Mouse (Mus musculus) cerebellum, postnatal 10 days (tissue): ENCODE measurements at regions not wholly inside any gene's neighbourhood (a gene's known extent, or its start where the extent isn't known, plus 50 kb on each side); places are given as distances from the start of the nearest gene placed in this dataset.
"Not testable (repeated sequence)": the region's sequence is repeated elsewhere in the genome, so short reads cannot be mapped to it uniquely, and the experiment has no call there.

Source experiments
- DNase-seq, 2 experiments: peaks; one replicate each; pipeline ENCODE4 v3.0.0; 2021; ENCODE audit warnings: mixed read lengths in 2 of 2

DNA sequence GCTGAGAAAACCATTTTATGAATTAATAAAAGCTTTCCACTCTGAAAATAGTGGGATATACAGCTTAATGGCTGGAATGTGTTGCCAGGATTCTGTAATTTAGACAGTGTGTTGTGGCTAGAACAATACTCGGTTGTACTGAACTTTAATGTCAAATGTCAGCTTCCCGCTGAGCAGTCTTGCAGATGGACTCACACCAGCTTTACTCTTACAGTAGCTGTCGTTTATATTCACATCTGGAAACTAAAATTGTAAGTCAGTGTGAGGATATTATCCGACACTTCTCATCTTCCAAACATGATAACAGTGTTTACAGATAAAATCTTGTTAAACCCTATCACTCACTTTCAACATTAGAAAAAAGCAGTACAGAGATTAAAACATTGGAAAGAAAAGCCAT, 328.3 kb upstream of the Gje1 start:
- DNase-seq: no peak

DNA sequence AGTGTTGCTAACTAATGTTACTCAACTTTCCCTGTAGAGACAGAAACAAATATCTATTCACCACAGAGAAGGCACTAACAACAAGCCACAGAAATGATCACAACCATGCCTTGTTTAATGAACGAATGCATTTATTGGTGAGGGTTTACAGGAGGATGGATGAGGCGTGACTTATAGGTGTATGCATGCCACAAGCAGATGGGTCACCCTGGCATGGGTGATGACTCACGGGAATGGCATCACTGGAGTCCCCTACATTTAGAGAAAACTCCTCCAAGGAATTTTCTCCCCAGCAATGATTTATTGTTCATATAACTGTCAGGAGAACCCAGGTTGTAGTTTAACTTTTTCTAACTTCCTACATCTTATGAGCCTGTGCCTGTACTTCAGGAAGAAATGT, 319.6 kb upstream of the Gje1 start:
- no peak for DNase-seq

DNA sequence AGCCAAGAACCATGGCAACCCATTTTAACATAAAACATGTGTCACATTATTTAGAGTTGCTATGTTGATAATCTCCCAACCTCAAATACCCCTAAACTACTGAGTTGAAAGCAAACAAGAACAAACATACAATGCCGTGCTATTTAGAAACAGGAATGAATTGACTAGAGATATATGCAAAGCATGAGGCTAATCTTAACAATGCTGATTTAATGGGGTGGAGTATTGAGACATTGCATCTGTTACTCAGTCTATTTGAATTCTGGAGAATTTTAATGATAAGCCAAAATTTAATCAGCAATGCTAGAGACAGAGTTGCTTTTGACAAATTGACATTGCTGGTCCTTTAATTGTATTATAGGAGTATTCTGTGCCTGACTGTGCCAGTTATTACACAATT, 313.5 kb upstream of the Gje1 start:
- no peak for DNase-seq

DNA sequence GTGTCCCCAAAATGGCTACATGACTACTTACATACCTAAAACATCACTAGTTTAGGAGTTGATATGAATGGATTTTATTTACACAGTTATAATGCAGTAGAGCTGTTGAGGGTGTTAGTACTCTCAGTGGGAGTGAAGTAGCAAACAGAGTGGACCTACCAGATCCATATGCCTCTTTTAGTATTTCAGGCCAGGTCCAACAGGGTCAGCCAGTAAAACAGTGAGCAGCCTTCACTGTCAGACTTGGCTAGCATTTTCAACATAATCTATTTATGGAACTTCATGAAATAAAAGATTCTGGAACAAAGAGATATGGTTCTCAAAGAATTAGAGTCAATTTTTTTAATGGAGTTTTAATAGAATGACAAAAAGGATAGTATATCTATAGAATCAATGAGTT, 311.1 kb upstream of the Gje1 start:
- DNase-seq: peak; percentile 39 to 52

DNA sequence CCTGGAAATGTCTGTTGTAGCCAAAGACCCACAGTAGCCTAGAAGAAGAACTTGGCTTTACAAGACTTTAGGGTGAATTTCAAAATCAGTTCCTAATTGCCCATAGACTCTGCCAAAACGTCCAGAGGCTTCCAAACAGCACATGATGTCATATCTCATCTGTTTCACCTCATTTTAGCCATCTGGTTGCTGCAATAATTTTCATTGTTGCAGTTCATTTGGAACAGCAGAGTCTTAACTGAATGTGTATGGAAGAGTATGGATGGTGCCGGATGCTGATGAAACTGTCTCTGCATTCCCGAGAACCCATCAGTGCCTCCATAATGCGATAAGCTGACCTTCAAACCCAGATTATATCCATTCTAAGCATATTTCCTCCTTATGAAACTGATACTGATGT, 295.9 kb upstream of the Gje1 start:
- no peak for DNase-seq

DNA sequence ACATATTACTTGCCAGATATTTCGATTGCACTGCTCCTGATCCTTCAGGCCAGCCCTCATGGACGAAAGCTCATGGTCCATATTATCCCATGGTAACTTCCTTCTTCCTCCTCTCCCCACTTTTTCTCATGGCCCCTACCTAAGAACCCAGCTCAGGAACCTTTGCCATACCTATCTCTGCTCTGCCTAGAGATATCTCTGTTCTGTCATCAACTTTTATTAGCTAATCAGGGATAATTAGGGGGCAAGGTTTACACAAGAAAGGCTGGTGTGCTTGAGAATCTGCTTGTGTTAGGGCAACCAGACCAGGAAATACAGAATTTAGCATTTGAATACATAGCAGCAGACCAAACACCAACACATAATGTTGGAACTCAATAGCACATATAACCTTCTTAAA, 278.4 kb upstream of the Gje1 start:
- no peak for DNase-seq

DNA sequence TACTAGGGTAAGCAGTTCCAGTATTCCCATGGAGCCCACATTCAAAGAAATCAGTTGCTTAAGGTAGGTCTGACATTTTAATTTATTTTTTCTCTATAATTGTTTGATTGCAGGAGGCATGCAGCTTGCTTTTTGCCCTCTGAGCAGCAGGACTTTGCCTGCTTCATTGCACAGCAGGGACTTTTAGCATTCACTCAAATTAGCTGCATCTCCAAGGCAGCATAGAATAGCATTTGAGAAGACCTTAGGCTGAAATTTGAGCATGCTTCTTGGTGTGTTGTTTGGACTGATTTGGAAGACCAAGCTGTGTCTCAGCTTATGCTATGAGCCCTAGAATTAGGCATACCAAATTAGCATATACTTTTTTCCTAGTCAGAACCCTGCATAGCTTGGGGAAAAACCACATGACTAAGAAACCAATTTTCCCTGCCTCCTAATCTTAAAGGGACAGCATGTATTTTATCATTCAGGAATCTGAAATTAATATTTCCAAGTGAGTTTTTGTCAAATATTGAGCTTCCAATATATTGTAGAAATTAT, 271.7 kb upstream of the Gje1 start:
- peak; percentile 20 to 29 for DNase-seq

DNA sequence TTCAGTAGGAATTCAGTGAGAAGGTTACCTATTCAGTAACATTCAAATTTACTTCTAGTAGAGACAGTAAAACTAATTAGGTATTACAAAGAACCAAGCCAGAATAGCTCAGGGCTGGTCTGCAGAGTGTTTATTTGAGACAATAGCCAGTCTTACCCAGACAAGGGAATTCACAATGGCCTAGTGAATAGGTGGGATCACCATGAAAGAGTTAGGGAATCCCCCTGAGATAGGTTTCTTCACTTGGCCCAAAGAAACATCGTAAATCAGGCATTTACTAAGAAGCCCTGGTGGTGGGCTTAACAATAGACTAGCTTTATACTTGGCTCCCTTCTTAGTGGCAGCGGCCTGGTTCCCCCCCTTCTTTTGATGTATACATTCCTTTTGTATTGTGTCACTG, 268.6 kb upstream of the Gje1 start:
- not testable (repeated sequence) for DNase-seq

DNA sequence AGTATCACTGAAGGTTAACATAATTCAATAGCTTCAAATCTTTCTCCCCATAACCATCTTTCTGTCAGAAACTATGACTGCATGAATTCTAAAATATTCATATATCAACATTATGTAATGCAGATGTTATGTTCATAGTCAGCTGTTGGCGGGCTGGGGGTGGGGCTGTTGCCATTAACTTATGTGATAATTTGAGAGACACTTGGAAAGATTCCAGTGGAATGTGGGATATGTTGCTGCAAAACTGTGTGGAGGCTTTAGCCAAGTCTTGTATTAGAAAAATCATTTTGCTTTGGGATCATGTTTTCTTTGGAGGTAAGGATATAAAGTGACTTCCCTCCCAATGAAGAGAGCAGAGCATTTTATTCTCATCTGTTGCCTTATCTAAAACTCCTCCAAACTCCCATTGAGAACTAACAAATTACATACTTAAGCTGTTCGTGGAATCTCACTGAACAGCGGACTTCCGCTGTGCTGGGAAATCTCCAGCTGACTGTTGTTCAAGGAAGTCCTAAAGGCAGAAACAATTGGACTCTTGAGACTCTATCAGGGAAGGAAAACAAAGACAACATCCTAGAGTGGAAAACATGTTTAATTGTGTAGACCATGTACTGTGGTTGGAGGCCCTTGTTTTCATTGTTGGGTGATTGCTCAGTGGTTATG, 260.2 kb upstream of the Gje1 start:
- DNase-seq: no peak

DNA sequence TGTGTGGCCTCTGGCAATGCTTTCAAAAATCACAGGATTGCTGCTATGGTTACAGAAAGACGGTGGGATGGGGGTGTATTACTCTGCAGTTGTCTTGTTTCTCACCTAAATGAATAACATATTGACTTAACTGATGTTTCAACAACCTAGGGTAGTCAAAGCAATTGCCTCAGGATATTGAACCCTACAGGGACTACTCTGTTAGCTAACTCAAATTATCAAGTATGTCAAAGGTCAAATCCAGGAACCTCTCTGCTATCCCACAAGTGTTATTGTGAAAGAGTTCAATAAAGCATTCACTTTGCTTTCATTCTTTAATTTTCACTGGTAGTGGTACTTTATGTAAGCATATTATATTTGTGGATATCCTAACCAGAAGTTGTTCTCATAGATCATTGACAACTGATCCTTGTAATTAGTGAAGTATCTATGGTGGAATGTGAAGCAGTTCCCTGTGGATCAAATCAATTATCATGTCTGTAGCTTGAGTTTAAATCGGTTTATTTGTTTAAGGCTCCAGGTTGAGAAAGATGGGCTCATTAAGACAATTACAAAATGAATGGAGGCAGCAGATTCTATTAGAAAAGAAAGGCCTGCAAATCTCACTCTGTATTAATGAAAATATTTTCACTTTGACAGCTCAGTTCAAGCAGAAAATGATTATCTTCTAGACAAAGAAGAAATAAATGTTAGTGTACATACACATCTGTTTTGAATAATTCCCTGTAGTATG, 259.4 kb upstream of the Gje1 start:
- DNase-seq: no peak

DNA sequence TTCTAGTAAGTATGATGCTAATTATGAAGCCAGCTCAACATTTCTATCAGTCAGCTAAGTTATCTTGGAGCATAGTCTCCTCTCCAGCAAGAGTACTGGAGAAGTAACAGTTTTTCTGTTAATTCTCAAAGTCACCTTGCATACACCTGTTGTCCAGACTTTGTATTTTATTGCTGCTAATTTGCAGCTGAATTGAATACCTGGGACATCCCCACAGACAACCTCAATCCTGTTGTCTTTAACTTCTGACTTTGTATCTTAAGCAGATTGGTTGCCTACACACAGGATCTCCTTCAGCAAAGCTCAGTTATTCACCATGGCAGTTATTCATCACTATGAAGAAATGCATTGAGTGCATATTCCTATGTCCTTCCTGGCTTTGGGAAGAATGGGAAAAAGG, 251.7 kb upstream of the Gje1 start:
- no peak for DNase-seq

DNA sequence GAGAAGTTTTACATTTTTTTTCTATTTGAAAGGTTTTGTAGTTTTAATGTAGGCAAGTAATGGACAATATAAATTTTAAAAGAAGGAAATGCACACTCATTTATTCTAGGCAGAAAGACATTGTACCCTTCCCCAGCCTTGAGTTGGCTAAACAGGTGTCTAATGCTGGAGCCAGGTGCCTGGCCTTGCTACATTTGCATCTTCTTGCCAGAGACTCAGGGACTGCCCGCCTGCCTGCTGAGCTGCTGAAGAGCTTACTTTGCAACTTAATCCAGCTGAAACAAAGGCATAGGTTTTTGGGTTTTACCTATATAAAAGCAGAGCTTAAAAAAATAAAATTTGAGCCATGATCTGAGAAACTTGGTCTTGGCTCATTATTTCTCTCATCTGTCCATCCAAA, 249.6 kb upstream of the Gje1 start:
- no peak for DNase-seq

DNA sequence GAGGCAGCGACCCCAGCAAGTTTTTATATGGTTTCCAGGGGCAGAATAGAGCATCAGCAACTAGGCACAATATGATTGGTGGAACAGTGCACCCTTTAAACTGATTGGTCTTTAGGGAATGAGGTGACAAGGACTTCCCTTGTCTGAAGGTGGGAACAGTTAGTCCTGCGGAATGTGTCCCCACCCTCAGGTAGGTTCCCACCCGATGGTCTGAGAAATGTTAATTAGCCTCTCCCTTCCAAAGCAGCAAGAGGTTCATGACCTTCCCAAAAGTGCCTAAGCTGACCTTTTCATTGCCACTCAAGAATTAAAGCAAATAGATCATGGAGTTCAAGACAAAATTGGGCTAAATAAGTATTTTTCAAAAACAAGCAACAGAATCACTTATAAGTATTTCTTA, 248.8 kb upstream of the Gje1 start:
- not testable (repeated sequence) for DNase-seq

DNA sequence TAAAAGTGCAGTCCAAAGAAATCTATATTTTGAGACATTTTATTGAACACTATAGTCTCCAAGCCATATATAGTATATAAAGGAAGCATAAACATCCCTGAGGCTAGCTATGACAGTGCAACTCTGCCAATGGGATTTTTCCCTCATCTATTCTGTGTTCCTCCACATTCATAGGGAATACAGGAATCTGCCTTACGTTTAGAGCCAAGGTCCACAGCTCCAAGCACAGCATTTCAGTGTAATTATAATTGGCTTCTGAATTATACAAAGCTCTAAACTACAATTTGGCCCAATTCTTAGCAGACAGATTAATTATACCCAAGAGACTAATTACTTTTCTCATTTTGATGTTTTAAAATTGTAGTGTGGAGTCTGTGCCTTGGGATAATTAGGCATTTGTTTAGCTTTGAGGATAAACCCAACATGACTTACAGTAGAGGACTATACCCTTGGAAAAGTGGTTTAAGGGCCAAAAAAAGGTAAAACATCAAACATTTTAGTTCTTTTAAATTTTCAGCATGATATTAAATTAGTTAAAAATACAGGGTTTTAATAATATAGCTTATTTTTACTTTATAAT, 235.0 kb upstream of the Gje1 start:
- DNase-seq: no peak

DNA sequence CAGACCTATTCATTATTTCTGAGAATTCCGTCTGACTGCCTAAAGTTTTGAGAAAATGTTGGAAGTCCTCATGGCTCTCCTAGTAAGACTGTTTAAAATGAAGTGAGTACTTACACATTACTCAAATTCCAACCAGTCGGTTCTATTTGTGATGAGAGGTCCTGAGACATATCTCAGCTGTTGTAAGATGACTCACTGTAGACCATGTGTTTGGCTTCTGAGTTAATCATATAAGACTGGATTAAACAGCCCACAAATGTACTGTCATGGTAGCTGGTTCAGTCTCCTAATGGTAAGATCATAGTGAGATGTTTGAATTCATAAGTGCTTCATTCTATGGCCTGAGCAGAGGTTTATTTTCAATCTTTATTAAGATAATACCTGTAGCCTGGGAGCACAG, 223.9 kb upstream of the Gje1 start:
- DNase-seq: no peak
